Mouse (Mus musculus): ENCODE measurements around the gene Tescl.
A peak's percentile ranks its signal among the peaks of the same experiment; 100 is the strongest.

Tescl gene

DNA sequence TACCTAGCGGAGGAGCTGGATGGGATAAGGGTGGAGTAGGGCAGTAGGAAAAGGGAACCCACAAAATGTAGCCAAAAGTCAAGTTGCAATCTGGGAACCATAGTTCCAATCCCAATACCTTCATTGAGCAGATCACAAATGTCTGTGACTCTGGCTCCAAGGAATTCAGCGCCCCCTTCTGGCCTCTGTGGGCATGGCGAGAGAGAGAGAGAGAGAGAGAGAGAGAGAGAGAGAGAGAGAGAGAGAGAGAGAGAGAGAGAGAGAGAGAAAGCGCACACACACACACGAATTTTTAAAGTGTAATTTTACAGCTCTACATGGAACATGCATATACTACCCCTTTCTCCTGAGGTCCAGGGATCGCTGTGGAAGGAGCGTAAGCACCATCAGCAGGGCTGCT lies 29.5 kb upstream of the Tescl start:
- no peak for DNase-seq (ENCODE audit: low read depth)

DNA sequence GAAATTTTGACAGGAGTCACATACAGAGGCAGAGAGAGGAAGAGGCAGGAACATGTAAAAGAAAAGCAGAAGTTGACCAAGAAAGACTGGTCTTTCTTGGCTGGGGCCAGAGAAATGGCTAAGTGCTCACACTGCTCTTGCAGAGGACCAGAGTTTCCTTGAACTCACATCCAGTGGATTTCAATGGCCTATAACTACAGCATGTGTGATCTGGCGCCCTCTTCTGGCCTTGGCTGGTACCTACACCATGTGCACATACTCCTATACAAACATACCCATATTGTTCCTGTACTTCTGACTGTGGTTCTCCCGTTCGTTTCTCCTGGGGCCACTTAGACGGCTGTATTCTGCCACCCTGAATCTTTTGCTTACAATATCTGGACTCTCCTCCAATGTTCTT lies 27.3 kb upstream of the Tescl start:
- no peak for DNase-seq (ENCODE audit: low read depth)

- no peak for DNase-seq (ENCODE audit: low read depth)
Observed at GRCm38 (mm10) chr7:24359269-24359668, 25.5 kb upstream of the Tescl start.

- no peak for DNase-seq (ENCODE audit: low read depth)
Observed at GRCm38 (mm10) chr7:24357899-24358298, 24.2 kb upstream of the Tescl start.

DNA sequence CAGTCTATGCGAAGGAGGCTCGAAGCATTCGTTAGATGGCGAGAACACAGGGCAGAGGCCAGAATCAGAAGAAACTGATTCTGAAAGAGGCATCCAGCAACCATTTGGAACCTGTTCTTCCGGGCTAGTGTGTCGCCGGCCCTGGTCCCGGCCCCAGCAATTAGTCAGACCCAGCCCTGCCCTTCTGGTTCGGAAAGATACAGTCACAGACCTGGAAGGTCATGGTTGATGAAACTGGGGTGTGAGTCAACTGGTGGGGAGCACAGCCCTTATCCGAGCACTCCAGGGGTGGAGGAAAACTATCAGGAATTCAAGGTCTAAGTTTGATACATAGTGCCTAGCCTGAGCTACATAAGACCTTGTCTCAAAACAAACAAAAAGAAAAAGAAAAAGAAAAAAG lies 22.3 kb upstream of the Tescl start:
- no peak for DNase-seq (ENCODE audit: low read depth)

DNA sequence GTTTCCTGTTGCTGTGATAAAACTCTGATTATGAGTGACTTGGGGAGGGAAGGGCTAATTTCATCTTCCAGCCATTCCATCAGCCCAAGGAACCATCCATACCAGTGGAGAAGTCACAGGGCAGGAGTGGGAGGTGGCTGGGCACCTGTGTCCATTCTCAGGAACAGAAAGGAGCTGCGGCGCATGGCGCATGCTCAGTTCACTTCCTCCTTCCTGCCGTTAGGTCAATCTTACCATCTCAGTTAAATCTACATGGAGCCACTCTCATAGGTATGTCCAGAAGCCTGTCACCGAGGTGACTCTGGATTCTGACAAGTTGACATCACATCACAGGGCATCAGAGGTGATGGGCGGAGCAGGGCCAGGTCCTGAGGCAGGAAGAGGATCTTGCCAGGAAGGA lies 21.9 kb upstream of the Tescl start:
- DNase-seq (ENCODE audit: low read depth) = no peak

DNA sequence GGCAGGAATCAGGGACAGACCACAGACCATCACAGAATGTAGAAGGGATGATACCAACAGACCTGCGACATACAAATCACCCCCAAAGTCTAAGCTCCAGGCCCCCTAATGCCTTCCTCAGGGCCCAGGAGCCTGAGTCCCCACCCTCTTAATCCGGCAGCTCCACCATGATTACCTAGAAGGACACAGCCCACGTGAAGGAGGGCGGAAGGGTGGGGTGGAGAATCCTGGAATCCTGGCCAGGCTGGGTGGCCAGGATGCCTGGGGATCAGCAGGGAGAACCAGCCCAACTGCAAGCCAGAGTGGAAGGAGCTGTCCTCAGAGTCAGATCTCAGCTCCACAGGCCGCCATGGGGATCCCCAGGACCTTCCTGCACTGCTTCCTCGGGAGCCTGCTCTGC lies 15.2 kb upstream of the Tescl start, which contains the start of gene Lypd5:
TSS of gene Lypd5 (plus strand) at position 301 of the 400 bp plus-strand sequence.
- DNase-seq (ENCODE audit: low read depth) = no peak

GRCm38 (mm10) chr7:24346444-24346843 lies 12.7 kb upstream of the Tescl start:
- DNase-seq (ENCODE audit: low read depth) = no peak

DNA sequence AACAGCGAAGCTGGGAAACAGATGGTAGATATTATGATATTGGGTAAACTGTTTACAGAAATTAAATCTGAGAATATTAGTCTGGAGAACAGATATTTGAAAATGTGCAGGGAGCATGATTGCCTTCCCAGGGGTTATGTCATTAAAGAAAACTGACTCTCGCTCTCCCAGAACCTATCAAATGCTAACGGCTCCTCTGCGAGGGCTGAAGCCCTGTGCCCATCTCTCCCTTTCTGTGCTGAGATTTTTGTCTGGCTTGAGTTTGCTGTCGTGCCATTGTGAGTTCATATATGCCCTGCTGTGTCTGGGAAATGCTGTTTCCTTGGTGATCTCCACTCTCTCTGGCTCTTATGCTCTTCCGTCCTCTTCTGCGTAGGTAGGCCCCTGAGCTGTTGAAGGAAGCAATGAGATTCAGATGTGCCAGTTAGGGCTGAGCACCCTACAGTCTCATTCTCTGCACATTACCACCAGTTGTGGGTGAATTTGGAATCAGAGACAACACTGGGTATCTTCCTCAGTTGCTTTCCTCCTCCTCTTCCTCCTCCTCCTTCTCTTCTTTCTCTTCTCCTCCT lies 10.1 kb upstream of the Tescl start:
- DNase-seq (ENCODE audit: low read depth) = no peak

GRCm38 (mm10) chr7:24338241-24338640 lies 4.5 kb upstream of the Tescl start:
- DNase-seq (ENCODE audit: low read depth) = no peak

DNA sequence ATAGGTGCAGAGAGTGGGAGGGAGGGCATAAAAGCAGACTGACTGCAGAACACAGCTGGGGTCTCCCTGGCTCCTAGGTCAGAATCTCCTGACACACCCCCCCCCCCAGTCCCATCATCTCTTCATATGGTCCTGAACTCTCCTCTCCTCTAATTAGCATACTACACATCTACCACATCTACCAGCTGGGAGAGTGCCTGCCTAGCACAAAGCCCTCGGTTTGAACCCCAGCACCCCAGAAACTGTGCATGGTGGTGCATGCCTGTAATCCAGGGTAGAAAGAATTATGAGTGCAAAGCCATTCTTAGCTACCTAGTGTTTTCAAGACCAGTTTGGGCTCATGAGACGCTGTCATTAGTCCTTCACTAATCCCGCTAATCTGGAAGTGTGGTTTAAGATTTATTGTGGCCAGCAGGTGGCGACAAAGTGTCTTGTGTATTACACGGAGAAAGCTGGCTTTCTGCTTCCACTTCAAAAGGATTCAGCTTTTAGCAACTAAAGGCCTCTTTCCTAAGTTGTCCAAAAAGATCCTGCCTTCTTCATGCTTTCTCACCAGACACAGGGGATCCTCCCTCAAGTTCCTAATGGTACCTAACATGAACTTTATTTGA lies 2.1 kb upstream of the Tescl start:
- DNase-seq (ENCODE audit: low read depth) = peak; percentile 62

DNA sequence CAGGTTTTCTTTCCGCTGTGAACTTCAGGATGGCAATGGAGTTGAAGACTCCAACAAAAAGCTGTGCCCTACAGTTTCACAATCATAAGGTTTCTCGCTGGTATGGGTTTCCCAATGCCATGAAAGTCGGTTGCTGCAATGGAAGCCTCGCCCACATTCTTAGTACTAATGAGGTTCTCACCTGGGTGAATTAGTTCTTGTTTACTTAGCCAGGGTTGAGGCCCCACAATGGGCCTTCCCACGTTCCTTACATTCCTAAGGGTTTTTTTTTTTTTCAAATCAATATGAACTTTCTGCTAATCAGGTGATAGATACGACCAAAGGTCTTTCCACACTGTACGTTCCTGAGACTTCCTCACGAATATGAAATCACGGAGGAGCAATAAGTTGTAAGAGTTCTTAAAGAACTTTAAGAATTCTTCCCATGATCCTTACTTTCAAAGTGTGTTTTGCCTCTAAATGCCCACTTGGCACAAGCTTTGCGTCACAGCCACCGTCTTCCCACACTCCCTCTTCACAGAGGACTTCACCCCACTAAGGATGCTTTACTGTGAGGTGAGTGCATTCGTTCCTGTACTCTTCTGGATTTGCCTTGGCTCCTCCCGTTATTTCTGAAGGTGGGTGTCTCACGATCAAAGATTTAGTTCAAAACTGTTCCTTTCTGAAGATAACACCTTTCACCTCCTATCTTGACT lies 6.3 kb downstream of the Tescl start:
- DNase-seq (ENCODE audit: low read depth) = no peak

DNA sequence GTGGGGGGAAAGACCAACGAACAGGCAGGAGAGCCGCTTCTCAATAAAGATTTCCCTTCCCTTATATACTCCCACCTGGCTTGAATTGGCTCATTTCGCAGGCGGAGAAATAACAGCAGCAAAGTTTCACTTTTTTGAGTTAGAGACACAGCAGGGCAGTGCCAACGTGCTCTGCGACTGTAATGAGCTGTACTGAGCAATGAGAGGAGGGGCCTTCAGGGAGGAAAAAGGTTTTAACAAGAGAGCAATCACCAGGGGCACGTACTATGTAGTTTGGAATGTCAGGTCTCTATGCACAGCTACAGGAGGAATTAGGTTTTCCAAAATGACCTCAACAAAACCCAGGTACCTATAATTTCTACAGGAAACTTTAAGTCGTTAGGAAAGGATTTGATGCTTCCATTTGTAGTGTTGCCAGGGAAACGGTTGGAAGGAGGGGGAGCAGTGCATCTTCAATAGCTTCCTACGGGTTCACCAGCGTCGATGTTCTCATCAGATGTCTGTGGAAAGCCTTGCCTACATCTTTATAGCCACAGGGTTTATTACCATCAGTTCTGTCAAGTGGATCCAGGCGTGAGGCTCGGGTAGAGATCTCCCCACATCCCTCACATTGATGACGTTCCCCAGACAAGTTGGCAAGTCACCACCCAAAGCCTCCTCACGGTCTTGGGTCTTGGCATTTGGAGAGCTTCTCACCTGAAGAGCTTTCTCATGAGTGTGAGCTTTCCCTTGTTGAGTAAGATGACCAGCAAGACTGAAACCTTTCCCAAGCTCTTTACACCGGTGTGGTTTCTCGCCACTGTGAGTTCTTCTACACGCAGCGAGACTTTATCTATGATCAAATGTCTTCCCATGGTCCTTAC lies 7.2 kb downstream of the Tescl start:
- DNase-seq (ENCODE audit: low read depth) = no peak

DNA sequence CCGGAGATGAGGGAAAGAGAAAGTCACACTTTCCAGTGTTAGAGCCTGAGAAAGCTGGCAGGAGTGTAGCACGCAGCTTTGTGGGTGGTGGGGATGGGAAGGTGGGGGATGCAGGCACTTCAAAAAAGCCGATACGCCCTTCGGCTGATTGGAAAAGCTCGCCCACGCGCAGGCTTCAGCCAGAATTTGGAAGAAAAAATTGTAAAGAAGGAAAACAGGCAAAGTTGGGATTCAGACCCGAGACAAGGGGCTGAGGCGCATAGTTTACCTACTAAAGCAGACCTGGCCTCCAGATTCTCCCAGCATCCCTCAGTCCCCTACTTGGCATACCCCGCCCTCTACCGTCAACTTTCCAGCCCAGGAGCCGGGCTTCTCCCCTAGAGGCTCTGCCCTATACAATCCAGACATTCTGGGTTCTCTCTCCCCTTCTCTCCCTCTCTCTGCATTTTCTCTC lies 8.0 kb downstream of the Tescl start:
- no peak for DNase-seq (ENCODE audit: low read depth)

DNA sequence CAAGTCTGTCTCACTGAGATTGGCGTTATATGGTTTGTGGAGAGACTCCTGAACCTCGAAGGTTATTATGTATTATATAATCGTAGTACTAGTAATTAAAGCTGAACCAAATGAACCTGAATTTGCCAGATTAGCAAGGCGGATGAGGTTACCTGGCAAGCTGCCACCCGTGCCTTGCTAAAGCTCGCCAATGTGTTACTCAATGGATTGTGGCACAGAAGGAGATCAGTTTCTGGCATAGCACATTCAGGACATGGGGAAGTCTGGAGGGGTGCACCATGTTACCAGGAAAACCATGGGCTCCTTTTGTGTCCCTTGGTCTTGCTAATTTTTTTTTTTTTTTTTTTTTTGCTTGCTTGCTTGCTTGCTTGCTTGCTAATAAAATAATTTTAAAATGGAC lies 8.5 kb downstream of the Tescl start:
- DNase-seq (ENCODE audit: low read depth) = no peak

DNA sequence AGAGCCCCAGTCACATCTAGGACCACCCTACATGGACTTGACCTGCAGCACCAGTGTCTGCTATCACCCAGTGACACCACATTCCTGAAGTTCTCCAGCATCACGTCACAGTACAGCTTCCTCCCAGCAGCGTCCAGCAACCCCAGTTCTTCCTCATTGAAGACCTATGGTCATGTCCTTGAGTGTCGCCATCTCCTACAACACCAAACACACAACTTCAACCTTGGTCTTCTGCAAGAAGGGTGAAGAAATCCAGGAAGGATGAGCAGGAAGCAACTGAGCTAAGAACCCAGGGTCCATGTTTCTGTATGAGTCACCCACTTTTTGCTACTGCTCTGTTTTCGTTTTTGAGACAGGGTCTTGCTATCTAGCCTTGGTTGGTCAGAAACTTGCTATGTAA lies 11.1 kb downstream of the Tescl start:
- DNase-seq (ENCODE audit: low read depth) = no peak

GRCm38 (mm10) chr7:24318942-24319341 lies 14.8 kb downstream of the Tescl start:
- no peak for DNase-seq (ENCODE audit: low read depth)

- peak; percentile 92 for DNase-seq (ENCODE audit: low read depth)
Observed at GRCm38 (mm10) chr7:24316567-24317092, 17.1 kb downstream of the Tescl start, which contains the start of gene Zfp94. Gene Zfp94 (minus strand): TSS chr7:24316666.

DNA sequence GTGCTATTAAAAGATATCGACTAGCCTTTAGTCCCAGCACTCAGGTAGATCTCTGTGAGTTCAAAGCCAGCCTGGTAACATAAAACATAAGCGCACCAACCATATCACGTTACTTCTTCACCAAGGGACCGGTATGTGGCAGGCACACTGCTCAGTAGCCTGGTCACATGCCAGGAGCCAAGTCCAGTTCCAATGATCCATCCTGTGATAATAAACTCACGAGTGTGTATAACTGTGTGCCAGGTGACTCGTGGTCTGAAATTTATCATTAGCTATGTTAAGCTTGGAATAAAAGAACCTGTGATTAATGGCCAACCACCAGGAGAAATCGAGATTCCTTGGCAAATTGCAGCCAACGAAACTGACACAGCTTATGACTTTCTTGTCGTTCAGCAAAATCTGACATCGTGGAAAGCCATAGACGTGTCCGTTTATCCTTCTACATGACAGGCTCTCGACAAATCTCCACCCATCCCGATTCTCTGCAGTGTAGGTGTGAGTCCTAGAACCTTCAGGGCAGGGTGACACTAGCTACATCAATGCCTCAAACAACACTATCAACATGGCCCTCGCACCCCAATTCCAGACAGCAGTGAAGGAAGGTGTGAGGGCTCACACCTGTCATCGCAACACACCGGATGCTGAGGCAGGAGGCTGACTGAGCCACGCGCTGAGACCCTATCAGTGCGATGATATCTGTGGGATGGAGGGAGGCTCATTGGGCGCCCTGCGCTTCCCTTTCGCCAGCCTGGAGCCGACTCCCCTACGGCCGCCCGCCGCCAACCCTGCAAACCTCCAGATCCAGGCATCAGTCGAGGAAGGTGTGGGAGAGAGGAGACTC lies 17.8 kb downstream of the Tescl start:
- DNase-seq (ENCODE audit: low read depth) = no peak

DNA sequence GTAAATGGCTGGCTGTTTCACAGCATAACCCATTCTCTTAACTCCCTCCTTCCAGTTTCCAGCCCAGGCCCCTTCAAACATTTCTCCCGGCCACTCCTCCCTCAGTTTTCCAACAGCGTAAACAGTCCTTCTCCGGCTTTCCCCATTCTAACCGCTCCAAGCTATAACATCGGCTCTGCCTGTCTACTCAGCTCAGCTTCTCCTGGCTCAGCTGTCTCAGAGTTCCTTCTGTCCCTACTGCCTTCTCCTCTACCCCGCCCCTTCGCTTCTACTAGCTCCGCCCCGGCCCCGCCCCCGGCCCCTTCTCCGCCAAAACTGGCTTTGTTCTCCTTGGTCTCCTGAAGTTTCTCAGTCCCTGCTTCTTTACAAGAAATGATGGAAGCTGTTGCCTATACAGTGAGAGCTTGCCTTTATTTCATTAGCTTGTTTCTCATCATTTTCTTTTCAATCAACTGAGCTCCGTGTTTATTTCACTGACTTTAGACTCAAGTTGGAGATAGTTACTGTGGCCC lies 32.9 kb downstream of the Tescl start, which contains the start of gene Zfp61:
TSS of gene Zfp61 (minus strand) at position 462 of the 512 bp plus-strand sequence.
- DNase-seq (ENCODE audit: low read depth) = peak; percentile 25
